Mouse (Mus musculus): ENCODE measurements around the gene Ldhc. TPM values are rescaled to one million over a fixed set of nuclear protein-coding genes. Genes with fewer than 3 reads are reported as not detected.
A peak's percentile ranks its signal among the peaks of the same experiment; 100 is the strongest.
"Not testable (repeated sequence)": the region's sequence is repeated elsewhere in the genome, so short reads cannot be mapped to it uniquely, and the experiment has no call there.

Ldhc gene
- total RNA-seq, 2 experiments from 2014 or later = not detected

GRCm38 (mm10) chr7:46846486-46847244 lies 14.3 kb upstream of the Ldhc start:
- Histone ChIP-seq H3K27ac (peak overlapping the region; percentile 97), H3K4me3 (peak overlapping the region; percentile 87)
- peak in 1 of 2 experiments; percentile 47 for DNase-seq (ENCODE audit: low spot score in 2 of 2)
- TF ChIP-seq CTCF (conservative IDR thresholded peaks at IDR 0.05) = peak; percentile 54

- no peak overlapping the region for H3K4me3 ChIP-seq
- no peak overlapping the region for H3K27ac ChIP-seq
- no peak for TF ChIP-seq CTCF (conservative IDR thresholded peaks at IDR 0.05)
- no peak for DNase-seq (ENCODE audit: low spot score in 2 of 2)
Measured at GRCm38 (mm10) chr7:46849287-46849686, 11.7 kb upstream of the Ldhc start.

- DNase-seq (ENCODE audit: low spot score in 2 of 2) = no peak
- Histone ChIP-seq H3K27ac (no peak overlapping the region), H3K4me3 (no peak overlapping the region)
- TF ChIP-seq CTCF (conservative IDR thresholded peaks at IDR 0.05) = peak; percentile 70
Measured at GRCm38 (mm10) chr7:46851026-46851425, 10.0 kb upstream of the Ldhc start.

- TF ChIP-seq CTCF (conservative IDR thresholded peaks at IDR 0.05) = no peak
- H3K27ac ChIP-seq = no peak overlapping the region
Measured at GRCm38 (mm10) chr7:46852666-46853065, 8.3 kb upstream of the Ldhc start.

GRCm38 (mm10) chr7:46853365-46853764 lies 7.6 kb upstream of the Ldhc start:
- H3K4me3 ChIP-seq = no peak overlapping the region
- DNase-seq (ENCODE audit: low spot score in 2 of 2) = no peak
- no peak for TF ChIP-seq CTCF (conservative IDR thresholded peaks at IDR 0.05)
- H3K27ac ChIP-seq = no peak overlapping the region

More at GRCm38 (mm10) chr7:46852666-46853065, 8.3 kb upstream of the Ldhc start:
- no peak overlapping the region for H3K4me3 ChIP-seq
- no peak for DNase-seq (ENCODE audit: low spot score in 2 of 2)

GRCm38 (mm10) chr7:46855866-46856560 lies 5.0 kb upstream of the Ldhc start:
- H3K27ac ChIP-seq = no peak overlapping the region
- no peak for TF ChIP-seq CTCF (conservative IDR thresholded peaks at IDR 0.05)
- H3K4me3 ChIP-seq = no peak overlapping the region
- DNase-seq (ENCODE audit: low spot score in 2 of 2) = no peak

GRCm38 (mm10) chr7:46857436-46857835 lies 3.6 kb upstream of the Ldhc start:
- H3K27ac ChIP-seq = no peak overlapping the region
- TF ChIP-seq CTCF (conservative IDR thresholded peaks at IDR 0.05) = no peak

GRCm38 (mm10) chr7:46859031-46859430 lies 2.0 kb upstream of the Ldhc start:
- no peak for DNase-seq (ENCODE audit: low spot score in 2 of 2)
- no peak overlapping the region for H3K27ac ChIP-seq
- TF ChIP-seq CTCF (conservative IDR thresholded peaks at IDR 0.05) = 0 out of 2 replicates have a peak, but pooled peaks have one; percentile 10
- H3K4me3 ChIP-seq = no peak overlapping the region

More at GRCm38 (mm10) chr7:46857436-46857835, 3.6 kb upstream of the Ldhc start:
- no peak for DNase-seq (ENCODE audit: low spot score in 2 of 2)
- no peak overlapping the region for H3K4me3 ChIP-seq

DNA sequence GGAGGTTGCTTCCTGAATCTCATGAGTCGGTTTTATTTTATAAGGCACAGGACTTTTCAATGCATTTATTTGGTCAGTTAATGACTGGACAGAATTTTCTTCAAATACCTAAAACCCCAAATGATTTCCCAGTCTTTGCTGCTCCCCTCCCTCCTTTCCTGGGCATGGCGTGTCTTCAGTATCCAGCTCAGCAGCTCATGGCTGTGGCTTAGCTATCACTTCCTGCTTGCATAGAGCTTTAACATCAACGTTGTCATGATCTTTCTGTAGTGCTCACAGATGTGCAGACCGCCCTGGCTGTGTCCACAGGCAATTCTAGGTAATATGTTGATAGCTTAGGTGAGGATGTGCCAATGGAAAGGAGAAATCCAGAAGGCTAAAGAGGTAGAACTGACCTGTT lies 11.0 kb downstream of the Ldhc start:
- Histone ChIP-seq H3K27ac (no peak overlapping the region), H3K4me3 (no peak overlapping the region)
- TF ChIP-seq CTCF (conservative IDR thresholded peaks at IDR 0.05) = no peak
- no peak for DNase-seq (ENCODE audit: low spot score in 2 of 2)

- TF ChIP-seq CTCF (conservative IDR thresholded peaks at IDR 0.05) = no peak
- Histone ChIP-seq H3K27ac (no peak overlapping the region), H3K4me3 (no peak overlapping the region)
- no peak for DNase-seq (ENCODE audit: low spot score in 2 of 2)
Measured at GRCm38 (mm10) chr7:46876841-46877240, 15.8 kb downstream of the Ldhc start.

DNA sequence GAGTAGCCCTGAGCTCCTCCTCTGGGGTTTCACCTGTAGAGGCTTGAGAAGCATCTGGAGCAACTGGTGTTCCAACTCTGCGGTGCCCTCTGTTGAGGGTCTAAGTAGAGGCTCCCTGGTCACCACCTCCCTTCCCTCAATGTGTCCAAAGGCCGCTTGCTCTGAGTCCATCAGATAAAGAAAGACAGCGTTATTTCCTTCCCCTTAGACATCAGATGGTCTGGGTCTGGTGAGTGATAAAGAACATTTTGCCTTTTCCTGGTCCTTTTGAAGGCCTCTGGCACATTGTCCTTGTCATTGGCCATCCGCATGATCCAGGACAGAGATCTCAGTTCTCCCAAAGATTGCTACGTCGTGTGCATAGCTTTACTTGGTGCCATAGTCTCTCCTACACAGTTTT lies 16.3 kb downstream of the Ldhc start:
- Histone ChIP-seq H3K27ac (no peak overlapping the region), H3K4me3 (no peak overlapping the region)
- no peak for TF ChIP-seq CTCF (conservative IDR thresholded peaks at IDR 0.05)
- no peak for DNase-seq (ENCODE audit: low spot score in 2 of 2)

- no peak for DNase-seq (ENCODE audit: low spot score in 2 of 2)
- no peak overlapping the region for H3K27ac ChIP-seq
- no peak overlapping the region for H3K4me3 ChIP-seq
- no peak for TF ChIP-seq CTCF (conservative IDR thresholded peaks at IDR 0.05)
Measured at GRCm38 (mm10) chr7:46879851-46880250, 18.8 kb downstream of the Ldhc start.

DNA sequence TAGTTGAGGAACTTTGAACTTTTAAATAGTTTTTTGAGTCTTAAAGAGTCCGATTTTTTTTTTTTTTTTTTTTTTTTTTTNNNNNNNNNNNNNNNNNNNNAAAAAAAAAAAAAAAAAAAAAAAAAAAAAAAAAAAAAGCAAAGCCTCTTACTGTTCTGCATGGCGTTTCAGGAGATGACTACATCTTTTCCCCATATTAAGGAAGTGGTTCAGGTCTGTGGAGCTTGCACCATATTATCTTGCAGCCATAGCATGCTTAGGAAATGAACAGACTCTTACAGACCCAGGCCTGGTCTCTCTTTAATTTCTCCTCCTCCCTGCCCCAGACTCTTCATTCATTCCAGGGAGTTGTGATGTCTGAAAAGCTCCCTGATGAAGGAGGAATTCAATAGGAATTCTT lies 20.0 kb downstream of the Ldhc start:
- no peak for DNase-seq (ENCODE audit: low spot score in 2 of 2)
- no peak for TF ChIP-seq CTCF (conservative IDR thresholded peaks at IDR 0.05)

GRCm38 (mm10) chr7:46881941-46882340 lies 20.9 kb downstream of the Ldhc start:
- not testable (repeated sequence) for H3K4me3 ChIP-seq; H3K27ac ChIP-seq; DNase-seq (ENCODE audit: low spot score in 2 of 2)

More for the DNA sequence above, 20.0 kb downstream of the Ldhc start:
- no peak overlapping the region for H3K27ac ChIP-seq
- no peak overlapping the region for H3K4me3 ChIP-seq

Measured in layer of hippocampus, adult 2 months (tissue).